Mouse (Mus musculus): ENCODE data around the gene Ace.

GRCm38 (mm10) chr11:105966288-105966687, 1.5 kb upstream of the Ace start:
- TF ChIP-seq POLR2A (IDR thresholded peaks at IDR 0.05; ENCODE audit: insufficient read depth, low read depth, low read length) (no peak), CTCF (IDR thresholded peaks at IDR 0.05) (no peak), EP300 (IDR thresholded peaks at IDR 0.05; ENCODE audit: insufficient read depth, low read depth, low read length) (no peak)
